Mouse (Mus musculus) embryo, embryonic 10.5 days (tissue): ENCODE results near the gene Cyb5r1.
"Not testable (repeated sequence)": the region's sequence is repeated elsewhere in the genome, so short reads cannot be mapped to it uniquely, and the experiment has no call there.

Experiments used
- DNase-seq: peaks from one replicate; pipeline ENCODE4 v3.0.0-alpha.2; 2015; ENCODE audit warnings: low spot score

Gene Cyb5r1

GRCm38 (mm10) chr1:134414501-134415167, 9.3 kb downstream of the Cyb5r1 start:
- DNase-seq: no peak

GRCm38 (mm10) chr1:134415168-134415831, 9.9 kb downstream of the Cyb5r1 start, which contains the start of gene Adipor1:
TSS of gene Adipor1 (plus strand) at chr1:134415378.
- peak; percentile 98 for DNase-seq

DNA sequence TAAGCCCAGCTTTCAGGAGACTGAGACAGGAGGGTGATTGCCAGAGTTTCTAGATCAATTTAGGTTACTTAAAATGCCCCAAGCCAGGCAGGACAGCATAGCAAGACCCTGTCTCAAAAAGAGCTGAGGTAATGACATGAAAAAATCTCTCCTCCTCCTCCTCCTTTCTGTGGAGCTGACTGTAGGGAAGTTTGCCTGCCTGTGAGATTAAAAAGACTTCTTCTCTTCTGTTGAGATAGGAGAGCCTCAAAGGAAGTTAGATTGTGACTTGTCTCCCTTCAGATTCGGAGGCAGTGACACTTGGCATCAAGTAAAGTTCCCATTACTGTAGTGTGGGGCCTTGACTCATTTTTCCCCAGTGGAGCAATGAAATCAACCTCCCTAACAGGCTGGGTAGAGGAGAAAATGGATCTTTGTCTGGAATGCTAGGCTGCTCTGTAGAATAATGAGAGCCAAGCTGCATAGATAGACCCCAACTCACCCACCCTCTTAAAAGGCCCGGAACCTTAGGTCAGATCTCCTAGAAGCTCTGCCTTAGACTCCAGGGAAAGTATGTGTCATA, 13.1 kb downstream of the Cyb5r1 start:
- DNase-seq: no peak

DNA sequence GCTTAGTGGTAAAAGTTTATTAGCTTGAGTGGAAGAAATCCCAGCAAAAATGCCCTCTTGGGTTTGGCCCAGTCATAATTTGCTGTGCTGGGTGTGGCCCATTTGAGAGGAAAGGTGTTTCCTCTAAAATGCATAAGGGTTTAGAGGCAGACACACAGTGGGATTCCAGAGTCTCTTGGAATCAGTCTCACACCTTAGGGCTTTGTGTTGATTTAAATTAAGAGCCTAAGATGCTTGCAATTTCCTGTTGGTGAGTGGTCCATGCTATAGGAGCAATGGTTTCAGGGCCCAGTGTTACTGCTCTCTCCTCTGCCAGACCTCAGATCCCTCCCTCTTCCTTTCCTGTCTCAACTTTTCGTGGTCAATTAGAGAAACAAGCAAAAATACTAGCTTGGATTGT, 13.8 kb downstream of the Cyb5r1 start:
- DNase-seq: no peak

DNA sequence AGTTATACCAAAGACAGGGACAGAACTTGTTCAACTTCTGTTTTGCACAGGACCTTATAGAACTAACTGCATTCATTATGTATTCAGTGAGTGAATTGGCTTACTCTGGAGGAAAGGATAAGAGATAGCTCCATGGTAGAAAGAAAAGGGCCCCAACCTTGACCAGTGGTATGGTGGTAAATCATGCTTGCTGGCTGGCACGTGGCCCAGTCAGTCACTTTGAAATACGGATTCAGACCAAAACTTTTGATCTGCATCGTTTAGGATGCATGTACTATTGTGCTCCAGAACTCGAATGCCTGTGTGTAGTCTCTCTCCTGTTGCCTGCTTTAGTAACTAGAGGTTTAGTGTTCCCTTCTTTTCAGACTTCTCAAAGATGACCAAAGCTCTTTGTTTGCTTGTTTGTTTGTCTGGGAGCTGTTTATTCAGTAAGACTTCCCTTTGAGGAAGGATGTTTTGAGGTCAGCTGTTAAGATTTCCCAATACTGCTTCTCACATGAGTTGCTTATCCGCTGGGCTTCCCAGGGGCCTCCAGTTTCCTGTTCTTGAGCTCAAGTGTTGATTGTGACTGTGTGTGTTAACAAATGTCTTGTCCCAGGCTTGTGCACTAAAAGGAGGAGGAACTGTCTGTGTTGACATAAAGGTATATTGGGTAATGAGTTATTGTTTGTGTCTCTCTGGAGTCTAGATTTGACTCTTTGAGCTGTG, 14.5 kb downstream of the Cyb5r1 start:
- no peak for DNase-seq

- no peak for DNase-seq
Measured at GRCm38 (mm10) chr1:134423911-134424310, 18.6 kb downstream of the Cyb5r1 start.

DNA sequence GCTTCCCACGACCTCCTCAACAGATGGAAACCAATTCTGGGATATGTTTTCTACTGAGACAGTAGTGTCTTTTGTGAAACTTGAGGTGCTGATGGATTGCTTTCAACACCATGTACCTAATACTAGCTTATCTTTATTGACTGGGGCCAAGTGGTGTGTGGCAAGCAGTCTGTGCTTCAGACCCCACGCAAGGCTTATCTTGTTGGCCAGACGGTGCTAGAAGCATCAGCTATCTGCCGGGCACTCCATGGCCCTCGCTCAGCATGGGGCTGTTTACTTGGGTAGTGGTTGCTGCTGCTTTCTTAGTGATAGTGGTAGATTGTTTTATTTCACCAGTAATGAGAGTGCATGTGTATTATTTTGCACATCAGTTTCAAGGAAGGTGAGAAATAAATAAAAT, 20.9 kb downstream of the Cyb5r1 start:
- no peak for DNase-seq

- DNase-seq: no peak
Measured at GRCm38 (mm10) chr1:134433002-134433401, 27.6 kb downstream of the Cyb5r1 start.

DNA sequence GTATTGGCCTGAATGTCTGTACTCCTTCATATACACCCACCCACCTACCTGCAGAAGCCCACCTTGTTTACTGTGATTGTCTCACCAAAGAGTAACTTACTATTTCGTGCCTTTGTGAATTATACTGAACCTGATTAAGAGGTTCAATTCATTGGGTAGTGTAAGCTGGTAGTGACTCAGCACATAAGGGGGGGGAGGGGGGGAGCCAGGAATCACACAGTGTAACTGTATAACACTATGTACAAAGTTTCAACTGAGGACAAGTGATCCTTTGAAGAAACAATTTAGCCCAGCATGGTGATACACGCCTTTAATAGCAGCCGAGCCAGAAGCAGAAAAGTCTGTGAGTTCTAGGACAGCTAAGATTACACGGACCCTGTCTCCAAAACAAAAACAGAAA, 28.1 kb downstream of the Cyb5r1 start:
- DNase-seq: no peak

- DNase-seq: peak; percentile 60
Measured at GRCm38 (mm10) chr1:134435414-134435813, 30.1 kb downstream of the Cyb5r1 start.

DNA sequence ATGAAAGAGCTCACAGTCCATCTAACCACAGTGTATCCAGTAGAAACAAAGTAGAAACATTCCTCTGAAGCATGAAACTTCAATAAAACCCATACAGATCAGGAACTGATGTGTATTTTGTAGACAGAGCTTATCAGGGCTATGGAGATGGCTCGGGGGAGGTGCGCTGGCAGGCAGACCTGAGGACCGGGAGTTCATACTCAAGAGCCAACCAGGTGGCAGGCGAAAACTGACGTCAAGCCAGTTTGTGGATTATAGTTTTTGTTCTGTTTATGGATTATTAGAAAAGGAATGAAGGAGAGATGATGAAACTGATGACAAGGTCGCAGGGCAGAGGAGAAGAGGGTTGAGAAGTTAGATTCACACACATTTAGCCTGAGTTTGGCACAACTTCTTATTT, 35.1 kb downstream of the Cyb5r1 start:
- DNase-seq: no peak

- DNase-seq: not testable (repeated sequence)
Measured at GRCm38 (mm10) chr1:134441737-134442136, 36.4 kb downstream of the Cyb5r1 start.

DNA sequence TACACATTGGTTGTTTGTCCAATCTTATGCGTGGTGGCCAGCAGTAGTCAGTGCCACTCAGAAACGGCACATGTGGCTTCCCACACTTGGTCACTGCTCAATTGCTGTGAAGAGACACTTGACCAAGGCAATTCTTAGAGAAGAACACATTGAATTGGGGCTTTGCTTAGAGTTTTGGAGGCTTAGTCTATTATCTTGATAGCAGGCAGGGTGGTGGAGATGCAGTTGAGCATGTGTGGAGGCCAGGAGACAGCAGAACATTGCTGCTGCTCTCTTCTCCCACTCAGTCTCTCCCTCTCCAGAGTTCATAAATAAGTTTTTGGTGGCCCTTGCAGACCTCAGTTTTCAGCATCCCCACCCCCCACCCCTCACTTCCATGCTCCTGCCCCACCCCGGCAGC, 37.0 kb downstream of the Cyb5r1 start:
- DNase-seq: no peak

GRCm38 (mm10) chr1:134443288-134443687, 37.9 kb downstream of the Cyb5r1 start:
- DNase-seq: not testable (repeated sequence)

GRCm38 (mm10) chr1:134445418-134445817, 40.1 kb downstream of the Cyb5r1 start:
- no peak for DNase-seq

DNA sequence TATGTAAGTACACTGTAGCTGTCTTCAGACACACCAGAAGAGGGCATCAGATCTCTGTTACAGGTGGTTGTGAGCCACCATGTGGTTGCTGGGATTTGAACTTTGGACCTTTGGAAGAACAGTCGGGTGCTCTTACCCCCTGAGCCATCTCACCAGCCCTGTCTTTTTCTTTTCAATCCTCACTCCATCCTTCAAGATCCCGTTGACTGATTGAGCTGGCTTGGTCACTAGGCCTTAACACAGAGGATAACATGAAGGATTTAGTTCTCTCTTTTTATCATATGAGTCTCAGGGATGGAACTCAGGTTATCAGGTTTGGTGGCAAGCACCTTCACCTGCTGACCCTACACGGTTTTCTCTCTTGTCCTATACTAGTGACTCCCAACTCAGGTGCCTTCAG, 43.2 kb downstream of the Cyb5r1 start:
- DNase-seq: not testable (repeated sequence)

- no peak for DNase-seq
Measured at GRCm38 (mm10) chr1:134450201-134450600, 44.8 kb downstream of the Cyb5r1 start.

DNA sequence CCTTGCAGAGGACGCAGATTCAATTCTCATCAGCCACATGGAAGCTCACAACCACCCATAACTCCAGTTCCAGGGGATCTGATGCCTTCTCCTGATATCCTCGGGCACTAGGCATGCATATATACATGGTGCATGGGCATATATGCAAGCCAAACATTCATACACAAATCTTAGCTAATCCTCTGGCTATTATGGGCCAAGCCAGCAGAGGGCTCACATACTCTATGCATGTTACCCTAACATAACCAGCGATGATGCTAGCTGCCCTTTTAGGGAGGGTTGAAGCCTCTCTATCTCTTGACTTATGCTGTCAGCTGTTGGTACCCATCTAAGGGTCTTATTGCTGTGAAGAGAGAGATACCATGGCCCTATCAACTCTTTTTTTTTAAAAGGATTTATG, 45.6 kb downstream of the Cyb5r1 start:
- peak; percentile 60 for DNase-seq

DNA sequence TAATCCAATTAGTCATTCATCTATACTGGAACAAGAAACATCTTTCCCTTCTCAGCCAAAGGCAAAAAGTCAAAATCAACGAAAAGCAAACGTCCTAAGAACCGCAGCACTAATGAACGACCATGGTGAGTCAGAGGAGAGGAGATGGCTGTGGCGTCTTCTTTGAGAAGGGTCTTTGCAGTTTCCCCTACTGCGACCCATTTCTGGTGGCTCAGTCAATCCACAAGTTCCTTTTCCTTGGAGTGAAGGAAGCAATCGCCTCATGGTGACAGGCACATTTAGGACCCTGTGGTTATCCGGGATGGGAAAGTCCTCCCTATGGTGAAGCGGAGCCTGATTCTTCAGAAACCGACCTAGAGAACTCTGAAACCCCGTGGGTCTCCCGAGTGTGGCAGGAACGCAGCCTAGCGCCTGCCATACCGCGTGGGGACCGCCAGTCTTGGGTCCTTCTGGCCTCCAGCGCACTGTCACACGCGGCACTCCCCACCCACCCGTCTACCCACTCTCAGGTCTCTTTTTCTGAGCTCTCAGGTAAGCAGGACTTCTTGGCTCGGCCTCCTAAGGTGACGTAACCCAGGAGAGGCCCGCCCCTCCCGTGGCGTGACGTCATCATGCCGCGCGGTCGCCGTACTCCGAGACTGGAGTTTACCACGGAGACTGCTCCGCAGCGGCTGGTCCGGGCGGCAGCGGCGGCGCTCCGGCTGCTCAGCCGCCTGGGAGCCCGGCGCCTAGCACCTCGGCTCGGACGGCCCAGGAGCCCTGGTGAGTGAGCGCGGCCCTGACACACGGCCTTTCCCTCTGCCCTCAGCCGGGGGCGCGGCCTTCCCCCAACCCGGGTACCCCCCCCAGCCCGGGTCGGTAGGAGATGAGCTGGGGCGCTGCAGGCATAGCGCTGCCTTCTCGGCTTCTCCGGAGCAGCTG, 49.8 kb downstream of the Cyb5r1 start, which contains the start of gene Klhl12:
Klhl12 (plus strand) TSS at position 628 of the 921 bp plus-strand sequence.
- peak; percentile 90 for DNase-seq

- peak; percentile 2 for DNase-seq
Measured at GRCm38 (mm10) chr1:134456060-134456459, 50.7 kb downstream of the Cyb5r1 start.

DNA sequence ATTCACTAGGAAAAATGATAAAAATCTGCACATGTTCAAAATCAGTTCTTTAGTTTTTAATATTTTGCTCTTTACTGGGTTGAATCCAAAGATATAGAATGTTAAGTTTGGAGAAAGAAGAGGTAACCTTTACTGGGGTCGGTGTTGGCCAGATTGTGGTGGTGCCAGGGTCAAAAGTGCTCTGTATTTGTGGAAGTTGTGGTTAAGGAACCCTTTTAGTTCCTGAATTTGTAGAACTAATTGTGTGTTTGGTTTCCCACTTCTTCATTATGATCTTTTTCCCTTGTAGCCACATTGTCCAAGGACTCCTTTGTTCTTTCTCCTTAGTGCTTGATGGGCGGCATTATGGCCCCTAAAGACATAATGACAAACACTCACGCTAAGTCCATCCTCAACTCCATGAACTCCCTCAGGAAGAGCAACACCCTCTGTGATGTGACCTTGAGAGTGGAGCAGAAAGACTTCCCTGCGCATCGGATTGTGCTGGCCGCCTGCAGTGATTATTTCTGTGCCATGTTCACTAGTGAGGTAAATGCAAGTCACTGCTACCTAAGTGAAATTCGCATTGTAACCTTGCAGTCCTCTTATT, 52.9 kb downstream of the Cyb5r1 start:
- no peak for DNase-seq
